Mouse (Mus musculus) heart, postnatal 14 days (tissue): Measurements from ENCODE around the gene Apol6. TPM values are rescaled to one million over a fixed set of nuclear protein-coding genes. Genes with fewer than 3 reads are reported as not detected.
A peak's percentile ranks its signal among the peaks of the same experiment; 100 is the strongest.
"Not testable (repeated sequence)": the region's sequence is repeated elsewhere in the genome, so short reads cannot be mapped to it uniquely, and the experiment has no call there.

ENCODE experiments used
- DNase-seq, 2 experiments: peaks; one replicate each; pipeline ENCODE4 v3.0.0; 2021 to 2022
- intact Hi-C: fragments of 180-260 bp; cut with DNase I; formaldehyde crosslinking; loops from one replicate; pipeline ENCODE4 v1.15.1; 2025
- total RNA-seq, 2 experiments: library from RNA; stranded (reverse); gene quantifications; 2 replicates each; pipeline ENCODE4 v1.2.3; 2021

Gene Apol6
- total RNA-seq, 2 experiments from 2014 or later = 0.66 to 2.5 TPM

GRCm38 (mm10) chr15:77027675-77028074, 16.9 kb upstream of the Apol6 start:
- DNase-seq = peak; percentile 36 to 46
- intact Hi-C loops = loop anchor here (5.0 kb wide), 1 partner anchor 55 kb away; no protein-coding TSS in a partner anchor

DNA sequence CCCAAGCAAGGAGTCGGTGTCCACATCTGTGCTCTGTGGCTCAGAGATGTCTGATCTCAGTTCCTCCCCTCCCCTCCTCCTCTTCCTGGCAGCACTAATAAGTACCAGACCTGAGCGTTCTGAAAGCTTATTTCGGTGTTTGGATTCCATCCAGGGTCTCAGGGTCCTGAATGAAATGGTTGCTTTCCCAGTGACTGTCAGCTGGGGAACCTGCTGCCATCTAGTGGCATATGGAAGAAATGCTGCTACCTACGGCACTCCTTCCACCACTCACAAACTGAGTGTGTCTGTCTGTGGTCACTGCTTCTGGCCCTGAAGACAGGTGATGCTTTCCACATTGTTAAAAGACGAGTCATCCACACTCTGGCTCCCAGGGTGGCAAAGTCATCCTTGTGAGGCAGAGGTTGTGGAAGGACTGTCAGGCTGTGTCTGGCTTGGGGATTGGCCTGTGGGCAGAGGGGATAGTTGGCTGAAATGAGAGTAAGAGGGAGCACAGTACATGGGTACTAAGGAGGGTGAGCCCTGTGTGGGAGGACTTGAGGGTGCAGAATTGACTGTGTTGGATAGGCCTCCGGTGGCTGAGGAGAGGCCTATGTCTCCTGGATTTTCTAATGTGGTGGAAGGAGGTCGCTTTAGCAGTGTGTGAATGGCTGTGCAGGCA, 15.1 kb upstream of the Apol6 start:
- intact Hi-C loops = loop anchor here (5.0 kb wide), 1 partner anchor 57 kb away; no protein-coding TSS in a partner anchor
- DNase-seq = peak; percentile 64 to 79

DNA sequence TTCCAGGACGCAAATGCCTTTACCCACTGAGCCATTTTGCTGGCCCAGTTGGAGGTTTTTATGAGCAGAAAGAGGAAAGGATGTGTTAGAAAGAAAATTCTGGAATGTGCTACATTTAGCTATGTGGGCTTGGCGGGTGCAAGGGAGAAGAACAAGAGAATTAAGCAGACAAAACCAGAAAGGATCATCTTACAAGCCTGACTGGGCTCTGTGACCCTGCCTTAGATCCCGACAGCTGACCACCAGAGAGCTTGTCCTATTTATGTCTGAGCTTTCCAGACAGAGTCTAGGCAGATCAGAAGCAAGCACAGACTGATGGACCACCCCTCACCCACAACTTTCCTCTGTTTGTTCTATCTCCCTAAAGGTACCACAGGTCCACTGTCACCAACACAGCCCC, 13.3 kb upstream of the Apol6 start:
- DNase-seq = no peak
- intact Hi-C loops = loop anchor here (5.0 kb wide), 1 partner anchor 186 kb away; no protein-coding TSS in a partner anchor

DNA sequence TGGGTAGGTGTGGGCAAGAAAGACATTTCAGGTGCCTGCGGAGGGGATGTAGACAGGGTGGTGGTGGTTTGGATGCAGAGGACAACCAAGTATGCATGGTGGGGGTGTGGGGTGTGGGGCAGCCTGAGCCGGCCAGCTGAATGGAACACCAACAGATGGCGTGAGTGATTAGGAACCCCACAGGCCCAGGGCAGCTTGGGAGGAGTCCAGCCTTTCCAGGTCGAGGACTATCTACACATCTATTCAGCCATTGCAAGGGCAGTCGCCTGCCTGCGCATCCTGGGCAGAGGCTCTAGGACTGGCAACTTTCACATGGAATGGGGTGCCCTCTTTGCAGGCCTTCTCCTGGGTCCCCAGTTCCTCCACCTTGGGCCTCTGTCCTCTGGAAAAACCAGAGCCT, 10.0 kb upstream of the Apol6 start:
- no peak for DNase-seq
- intact Hi-C loops = loop anchor here (5.0 kb wide), 1 partner anchor 183 kb away; no protein-coding TSS in a partner anchor

DNA sequence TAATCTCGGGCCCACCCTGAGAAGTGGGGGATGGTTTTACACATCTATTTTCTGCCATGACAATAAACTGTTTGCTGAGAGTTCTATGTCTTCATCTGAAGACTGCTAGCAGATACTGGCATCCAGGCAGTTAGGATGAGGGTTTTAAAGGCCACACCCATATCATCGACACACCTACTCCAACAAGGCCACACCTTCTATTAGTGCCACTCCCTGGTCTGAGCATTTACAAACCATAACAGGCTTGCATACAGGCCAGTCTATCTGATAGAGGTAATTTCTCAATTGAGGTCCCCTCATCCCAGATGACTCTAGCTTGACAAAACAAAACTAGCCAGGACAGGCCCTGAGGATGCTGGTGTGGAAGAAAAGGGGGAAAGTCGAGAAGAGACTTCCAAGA, 8.9 kb upstream of the Apol6 start:
- no peak for DNase-seq
- intact Hi-C loops = loop anchor here (5.0 kb wide), 3 partner anchors 117 to 327 kb away; no protein-coding TSS in a partner anchor

DNA sequence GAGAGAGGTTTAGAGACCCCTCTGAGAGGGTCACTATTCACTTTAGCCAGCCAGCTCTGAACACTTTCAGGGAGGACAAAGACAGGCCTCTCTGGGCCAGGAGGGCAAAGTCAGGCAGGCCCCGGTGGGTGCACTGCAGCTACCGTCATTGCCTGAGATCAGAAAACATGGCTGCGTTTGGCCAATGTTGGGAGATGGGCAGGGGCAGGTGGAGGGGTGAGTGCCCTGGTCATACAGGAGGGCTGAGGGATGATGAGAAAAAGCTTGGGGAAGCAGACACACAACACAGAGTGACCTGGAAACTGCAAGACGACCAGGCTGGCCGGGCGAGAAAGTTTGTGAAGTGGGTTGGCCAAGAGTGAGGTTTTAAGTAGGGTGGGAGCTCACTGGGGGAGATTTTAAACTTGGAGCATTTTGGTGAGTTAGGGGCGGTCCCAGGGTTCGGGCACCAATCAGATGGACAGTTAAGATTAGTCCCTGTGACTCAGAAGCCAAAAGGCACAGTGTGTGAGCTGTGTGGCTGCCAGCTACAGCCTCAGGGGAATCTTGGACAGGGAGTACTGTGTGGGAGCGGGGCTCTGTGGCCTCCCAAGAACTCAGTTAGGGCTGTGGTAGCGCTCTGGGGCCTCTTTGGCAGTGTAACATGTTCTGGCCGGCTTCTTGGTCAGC, 8.1 kb upstream of the Apol6 start:
- intact Hi-C loops = loop anchor here (5.0 kb wide), 3 partner anchors 116 to 326 kb away; no protein-coding TSS in a partner anchor
- DNase-seq = peak; percentile 84 to 85

DNA sequence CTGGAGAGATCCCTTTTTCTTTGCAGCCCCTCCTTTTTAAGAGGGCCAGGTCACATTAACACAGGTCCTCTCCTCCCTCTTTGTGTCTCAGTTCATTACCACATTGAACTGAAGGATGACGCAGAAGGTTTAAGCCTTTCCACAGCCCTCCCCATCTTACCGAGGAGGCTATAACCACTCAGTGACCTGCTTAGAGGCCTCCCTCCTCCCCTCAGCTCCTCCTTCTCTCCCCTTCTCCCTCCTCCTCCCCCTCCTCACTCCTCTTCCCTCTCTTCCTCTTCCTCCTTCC, 7.6 kb upstream of the Apol6 start:
- DNase-seq = no peak
- intact Hi-C loops = loop anchor here (5.0 kb wide), 3 partner anchors 115 to 325 kb away; no protein-coding TSS in a partner anchor

GRCm38 (mm10) chr15:77037278-77038161, 7.0 kb upstream of the Apol6 start:
- DNase-seq = peak; percentile 77 to 84
- intact Hi-C loops = loop anchor here (2.0 to 5.0 kb wide), 4 partner anchors 25 to 325 kb away; no protein-coding TSS in a partner anchor

GRCm38 (mm10) chr15:77039211-77039700, 5.3 kb upstream of the Apol6 start:
- no peak for DNase-seq
- intact Hi-C loops = loop anchor here (2.0 to 5.0 kb wide), 4 partner anchors 24 to 323 kb away; no protein-coding TSS in a partner anchor

DNA sequence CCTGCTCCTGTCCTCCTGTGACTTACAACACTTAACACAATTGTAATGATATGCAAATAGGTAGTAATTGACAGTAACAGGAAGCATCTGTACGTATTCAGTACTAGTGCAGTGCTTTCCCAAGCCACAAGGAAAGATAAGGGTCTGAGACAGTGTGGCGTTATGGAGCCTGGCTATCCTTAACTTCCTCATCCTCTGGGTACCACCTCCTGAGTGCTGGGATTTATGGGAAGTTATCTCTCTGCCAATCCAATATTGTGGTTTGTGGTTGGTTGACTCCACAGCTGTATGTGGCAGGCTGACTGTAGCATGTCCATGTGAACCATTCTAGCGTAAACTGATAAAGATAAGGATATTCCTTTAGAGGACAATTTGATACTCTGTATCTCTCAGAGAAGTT, 3.7 kb upstream of the Apol6 start:
- no peak for DNase-seq
- intact Hi-C loops = no loop called here

DNA sequence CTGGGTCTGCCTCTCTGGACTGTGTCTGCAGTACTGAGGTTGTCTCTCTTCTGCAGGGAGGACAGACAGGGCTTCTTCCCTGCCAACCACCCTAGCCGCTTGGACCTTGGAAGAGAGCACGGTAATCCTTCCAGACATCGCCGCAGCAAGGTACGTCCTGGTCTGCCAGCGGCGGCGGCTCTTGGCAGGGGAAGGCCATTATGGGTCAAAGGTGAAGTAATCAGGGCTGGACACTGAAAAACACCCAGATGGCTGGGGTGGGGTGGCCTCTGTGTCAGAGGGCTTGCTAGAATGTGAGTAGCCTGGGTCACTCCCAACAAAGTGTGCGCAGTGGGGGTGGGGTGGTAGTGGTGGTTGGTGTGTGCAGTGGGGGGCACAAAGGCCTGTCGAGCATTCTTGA, 1.1 kb downstream of the Apol6 start:
- no peak for DNase-seq
- intact Hi-C loops = no loop called here

DNA sequence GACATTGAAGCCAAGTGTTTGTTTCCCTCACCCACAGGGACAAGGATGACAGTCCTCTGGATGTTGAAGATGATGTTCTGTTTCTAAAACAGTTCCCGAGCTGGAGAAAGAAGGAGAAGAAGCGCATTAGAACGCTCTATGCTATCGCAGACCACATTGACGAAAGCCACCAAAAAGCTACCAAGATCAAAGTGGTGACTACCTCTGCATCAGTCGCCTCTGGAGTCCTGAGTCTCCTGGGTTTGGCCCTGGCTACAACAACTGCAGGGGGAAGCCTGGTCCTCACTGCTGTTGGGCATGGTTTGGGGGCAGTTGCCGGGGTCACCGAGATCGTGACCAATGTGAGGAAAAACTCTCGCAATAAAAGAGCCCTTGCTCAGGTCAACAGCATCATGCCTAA, 6.0 kb downstream of the Apol6 start, which contains the start of gene Mb:
TSS of gene Mb (minus strand) at position 101 of the 400 bp plus-strand sequence.
- intact Hi-C loops = no loop called here

DNA sequence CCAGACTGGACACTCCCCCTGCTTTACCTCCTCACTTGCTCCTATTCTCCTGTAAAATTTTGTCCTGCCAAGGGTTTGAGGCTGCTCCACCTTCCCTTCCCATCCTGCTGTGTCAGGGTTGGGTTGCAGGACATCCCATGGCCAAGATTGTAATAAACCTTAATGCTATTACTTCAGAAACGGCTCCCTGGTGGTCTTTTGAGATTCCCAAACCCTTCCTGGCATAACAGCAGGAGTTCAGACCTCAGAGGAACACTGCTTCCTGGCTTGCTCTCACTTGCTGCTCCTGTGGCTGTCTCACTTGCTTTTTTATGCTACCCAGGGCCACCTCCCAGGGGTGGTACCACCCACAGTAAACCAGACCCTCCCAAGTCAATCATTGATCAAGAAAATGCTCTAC, 7.6 kb downstream of the Apol6 start:
- intact Hi-C loops = no loop called here
- DNase-seq = no peak

More for the DNA sequence above, 6.0 kb downstream of the Apol6 start, which contains the start of gene Mb:
- DNase-seq = no peak

DNA sequence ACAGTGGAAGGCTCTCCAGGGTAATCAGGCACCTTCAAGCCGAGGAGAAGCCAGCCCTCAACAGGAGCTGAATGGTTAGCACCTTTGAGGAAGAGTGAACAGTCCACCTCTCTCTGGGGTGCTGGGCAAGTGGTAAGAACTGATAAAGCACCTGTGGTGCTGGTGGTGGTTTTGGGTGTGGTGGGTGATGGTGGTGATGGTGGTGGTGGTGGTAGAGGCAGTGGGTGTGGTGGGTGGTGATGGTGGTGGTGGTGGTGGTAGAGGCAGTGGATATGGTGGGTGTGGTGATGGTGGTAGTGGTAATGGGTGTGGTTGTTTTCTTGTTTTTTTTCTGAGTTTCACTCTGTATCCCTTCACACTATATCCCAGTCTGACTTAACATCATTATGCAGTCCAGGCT, 8.5 kb downstream of the Apol6 start:
- DNase-seq = no peak
- intact Hi-C loops = no loop called here

GRCm38 (mm10) chr15:77054611-77055175, 10.2 kb downstream of the Apol6 start:
- DNase-seq = no peak
- intact Hi-C loops = no loop called here

DNA sequence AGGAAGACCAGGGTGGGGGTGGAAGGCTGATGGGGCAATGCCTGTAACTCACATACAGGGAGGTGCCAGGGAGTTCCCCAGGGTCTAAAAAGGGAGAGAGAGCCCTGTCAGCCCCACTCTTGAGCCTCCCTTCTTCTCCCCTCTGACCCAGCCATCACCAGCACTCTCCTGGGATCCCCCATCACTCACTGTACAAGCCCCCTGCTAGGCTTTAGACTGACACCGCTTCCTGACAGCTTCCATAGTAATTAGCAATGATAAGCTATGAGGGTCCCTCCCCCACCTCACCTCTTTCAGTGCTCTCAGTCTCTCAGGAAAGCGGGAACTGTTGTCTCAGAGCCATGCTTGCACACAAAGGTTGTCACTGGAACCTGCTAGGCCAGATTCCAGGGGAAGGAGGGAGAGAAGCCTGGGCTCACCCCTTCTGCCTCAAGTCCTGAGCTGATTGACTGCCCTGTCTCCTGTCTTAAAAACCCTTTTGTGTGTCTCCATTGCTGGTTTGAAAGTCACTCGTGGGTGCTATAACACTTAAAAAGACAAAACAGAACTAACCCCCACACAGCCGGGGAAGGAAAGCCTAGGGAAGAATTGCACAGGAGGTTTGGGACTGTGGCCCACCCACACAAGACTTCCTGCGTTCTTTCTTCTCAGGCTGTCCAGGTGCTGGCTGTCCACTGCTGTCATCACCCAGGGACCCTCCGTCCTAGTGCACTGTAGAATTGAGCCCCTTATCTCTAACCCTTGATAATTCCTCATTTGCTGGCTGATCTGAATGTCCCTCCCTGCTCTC, 11.7 kb downstream of the Apol6 start:
- intact Hi-C loops = no loop called here

DNA sequence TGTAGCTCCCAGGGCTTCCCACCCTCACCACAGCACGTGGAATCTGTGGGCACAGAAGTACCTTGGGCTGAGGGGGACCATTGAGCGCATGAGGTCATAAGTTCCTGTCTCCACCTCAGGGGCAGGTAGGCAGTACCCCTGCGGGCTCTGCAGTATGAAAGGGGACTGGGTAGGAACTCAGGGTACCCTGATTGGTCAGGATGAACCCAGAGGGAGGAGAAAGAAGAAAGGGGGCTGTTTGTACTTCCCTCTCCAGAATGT, 12.2 kb downstream of the Apol6 start:
- no peak for DNase-seq
- intact Hi-C loops = no loop called here

More for the DNA sequence above, 11.7 kb downstream of the Apol6 start:
- no peak for DNase-seq

GRCm38 (mm10) chr15:77058566-77058965, 14.0 kb downstream of the Apol6 start:
- no peak for DNase-seq
- intact Hi-C loops = no loop called here

- DNase-seq, intact Hi-C loops: not testable (repeated sequence)
Measured at GRCm38 (mm10) chr15:77059416-77059815, 14.9 kb downstream of the Apol6 start.

- DNase-seq = no peak
- intact Hi-C loops = loop anchor here (2.0 kb wide), 1 partner anchor 24 kb away; no protein-coding TSS in a partner anchor
Measured at GRCm38 (mm10) chr15:77062746-77063145, 18.2 kb downstream of the Apol6 start.
